Mouse (Mus musculus): ENCODE measurements around the gene Rab11fip5. TPM values are rescaled to one million over a fixed set of nuclear protein-coding genes. Genes with fewer than 3 reads are reported as not detected.
A peak's percentile ranks its signal among the peaks of the same experiment; 100 is the strongest.

Gene Rab11fip5
- total RNA-seq, 2 experiments from 2014 or later, result 20.2 to 26.7 TPM

DNA sequence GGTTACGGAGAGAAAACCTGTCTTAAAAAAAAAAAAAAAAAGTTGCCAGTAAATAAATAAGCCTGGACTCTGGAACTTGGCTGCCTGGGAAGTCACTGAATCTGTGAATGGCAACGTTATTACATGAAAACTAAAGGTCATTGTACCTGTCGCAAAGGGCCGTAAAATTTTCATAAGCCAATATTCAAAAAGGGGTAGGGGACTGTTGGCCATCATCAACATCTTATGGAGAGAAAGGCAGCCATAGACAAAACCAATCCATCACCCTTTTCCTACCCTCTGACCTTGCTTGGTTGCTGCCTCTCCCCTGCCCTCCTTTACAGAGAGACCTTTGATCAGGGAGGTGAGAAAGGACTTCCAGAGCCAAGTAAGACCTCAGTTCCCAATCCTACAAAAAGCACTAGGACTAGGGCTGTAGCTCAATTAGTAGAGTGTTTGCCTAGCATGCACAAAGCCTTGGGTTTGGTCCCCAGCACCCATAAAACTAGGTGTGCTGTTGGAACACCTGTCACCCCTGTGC, 44.7 kb downstream of the Rab11fip5 start:
- intact Hi-C loops (cut with DNase I), result no loop called here
- DNase-seq, result no peak

DNA sequence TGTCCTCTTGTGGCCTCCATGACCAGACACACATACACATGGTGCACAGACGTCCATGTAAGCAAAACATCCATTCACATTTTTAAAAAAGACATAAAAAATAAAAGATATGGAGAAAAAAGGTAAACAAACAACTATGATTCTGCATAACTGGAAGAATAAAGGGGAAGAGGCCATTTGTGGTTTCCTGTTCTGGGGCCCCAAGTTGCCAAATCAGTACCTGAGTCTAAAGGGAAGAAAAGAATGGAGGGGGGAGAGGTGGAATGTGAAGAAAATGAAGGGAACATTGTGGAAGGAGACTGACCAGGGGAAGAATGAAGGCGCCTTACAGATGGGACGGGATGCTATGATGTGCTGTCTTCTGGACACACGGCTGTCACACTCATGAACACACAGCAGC, 47.9 kb downstream of the Rab11fip5 start:
- DNase-seq, result no peak
- intact Hi-C loops (cut with DNase I), result no loop called here

DNA sequence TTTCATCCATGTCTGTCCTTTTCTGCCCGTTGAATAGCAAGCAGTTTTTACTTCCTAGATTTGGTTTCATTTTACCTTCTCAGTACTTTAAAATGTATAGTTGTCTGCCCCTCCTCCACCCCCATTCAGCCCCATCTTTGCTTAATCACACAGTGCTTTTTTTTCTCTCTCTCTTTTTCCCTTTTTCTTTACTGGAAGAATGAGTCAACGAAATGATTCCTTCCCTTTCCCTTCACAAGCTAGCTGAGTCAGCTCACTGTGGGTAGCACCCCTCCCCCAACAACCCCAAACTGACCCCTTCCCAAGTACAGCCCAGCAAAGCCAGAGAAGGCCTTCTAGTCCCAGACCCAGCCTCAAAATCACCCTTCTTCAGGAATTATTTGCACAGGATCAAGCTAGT, 49.3 kb downstream of the Rab11fip5 start:
- intact Hi-C loops (cut with DNase I), result no loop called here
- DNase-seq, result no peak

DNA sequence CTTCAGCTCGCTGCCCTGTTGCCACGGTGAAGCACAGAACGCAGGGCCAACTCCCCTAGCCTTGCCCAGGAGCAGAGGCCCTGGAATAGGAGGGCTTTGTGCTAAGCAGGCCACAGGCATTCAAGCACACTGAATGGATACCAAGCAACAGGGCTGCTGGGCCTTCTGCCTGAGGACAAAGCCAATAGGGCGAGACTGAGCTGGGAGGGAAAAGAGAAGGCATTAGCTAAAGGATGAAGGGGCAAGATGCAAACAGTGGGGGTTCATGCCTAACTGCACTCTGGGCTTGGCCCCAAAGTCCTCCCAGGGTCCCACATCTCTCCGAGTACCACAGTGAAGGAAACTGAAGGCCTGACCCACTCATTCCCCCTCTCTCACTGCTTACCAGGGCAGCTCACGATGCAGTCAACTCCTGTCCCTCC, 54.0 kb downstream of the Rab11fip5 start:
- intact Hi-C loops (cut with DNase I), result no loop called here

DNA sequence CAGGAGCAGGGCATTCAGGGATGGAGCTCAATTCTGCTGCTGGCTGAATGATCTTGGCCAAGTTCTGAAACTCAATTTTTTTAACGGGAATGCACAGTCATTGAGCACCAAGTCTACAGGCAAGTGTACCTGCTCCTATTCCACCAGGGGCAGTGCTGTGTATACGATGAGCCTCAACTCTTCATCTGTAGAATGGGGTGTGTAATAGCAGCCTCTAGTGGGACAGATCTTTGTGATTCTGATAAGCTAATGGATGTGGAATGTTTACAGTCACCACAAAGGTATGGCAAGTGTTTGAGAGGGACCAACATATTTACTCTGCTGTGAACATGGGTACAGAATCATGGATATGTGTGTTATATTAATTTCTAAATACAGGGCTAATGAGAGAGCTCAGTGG, 58.2 kb downstream of the Rab11fip5 start:
- intact Hi-C loops (cut with DNase I), result no loop called here
- DNase-seq, result no peak

More for the DNA sequence above, 54.0 kb downstream of the Rab11fip5 start:
- no peak for DNase-seq

DNA sequence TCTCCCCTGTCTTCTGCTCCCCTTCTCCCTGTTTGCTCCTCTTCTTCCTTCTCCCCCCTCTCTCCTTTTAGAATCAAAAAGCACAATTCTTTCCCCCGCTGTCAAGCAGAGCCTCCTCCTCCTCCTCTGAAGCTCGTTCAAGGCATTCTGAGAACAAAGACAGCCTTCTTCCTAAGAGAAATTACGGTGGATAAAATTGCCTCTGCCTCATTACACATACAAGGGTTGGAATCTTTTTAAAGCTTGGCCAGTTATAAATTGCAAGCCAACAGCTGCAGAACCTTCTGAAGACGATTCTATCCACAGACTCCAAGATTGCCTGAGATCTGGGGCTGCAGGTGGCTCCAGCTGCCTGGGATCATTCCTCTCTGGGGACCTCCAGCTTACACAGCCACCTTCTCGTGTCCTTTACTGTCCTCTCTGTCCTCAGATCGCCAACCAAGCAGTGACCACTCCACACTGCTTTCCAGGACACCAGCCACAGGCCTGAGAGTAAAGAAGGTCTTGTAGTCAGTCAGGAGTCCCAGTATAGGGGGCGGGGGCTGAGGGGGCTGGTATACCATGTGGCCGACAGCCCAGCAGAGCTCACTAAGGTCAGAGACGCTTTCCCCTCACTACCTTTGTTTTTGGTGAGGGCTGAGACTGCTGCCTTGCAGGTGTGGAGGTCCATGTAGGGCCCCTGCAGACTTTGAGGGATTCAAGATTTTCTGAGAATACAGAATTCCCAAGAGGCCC, 60.2 kb downstream of the Rab11fip5 start:
- no peak for DNase-seq
- intact Hi-C loops (cut with DNase I), result no loop called here

DNA sequence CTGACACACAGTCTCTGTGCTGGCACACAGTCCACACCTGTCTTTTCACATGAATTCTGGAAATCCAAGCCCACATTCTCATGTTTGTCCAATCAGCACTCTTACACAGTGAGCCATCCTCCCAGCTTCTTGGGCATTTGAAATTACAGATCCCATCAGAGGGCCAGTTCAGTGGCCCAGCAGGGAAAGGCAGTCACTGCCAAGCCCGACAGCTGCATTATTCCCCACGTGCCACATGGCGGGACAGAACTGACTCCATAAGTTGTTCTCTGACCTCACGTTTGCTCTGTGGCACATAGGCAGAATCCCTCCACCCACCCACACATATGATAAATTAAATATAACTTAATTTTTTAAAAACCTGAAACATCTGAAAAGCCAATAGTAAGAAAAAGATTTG, 66.5 kb downstream of the Rab11fip5 start:
- intact Hi-C loops (cut with DNase I), result no loop called here
- DNase-seq, result no peak

DNA sequence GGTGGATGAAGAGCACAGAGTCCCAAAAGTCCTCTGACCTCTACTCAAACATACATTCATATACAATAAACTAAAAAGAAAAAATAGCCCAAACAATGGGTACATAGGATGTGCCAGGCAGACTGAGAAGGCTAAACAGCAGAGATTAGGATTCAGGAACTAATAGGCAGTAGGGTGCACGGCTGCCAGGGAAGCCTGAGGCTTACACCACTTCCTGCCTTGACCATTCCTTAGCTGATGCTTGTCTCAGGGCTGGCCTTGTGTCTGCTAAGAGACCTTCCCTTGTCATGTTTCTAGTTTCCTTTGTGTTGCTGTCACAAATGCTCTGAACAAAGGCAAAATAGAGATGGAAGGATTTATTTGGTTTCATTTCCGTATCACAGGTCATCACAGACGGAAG, 68.1 kb downstream of the Rab11fip5 start:
- intact Hi-C loops (cut with DNase I), result no loop called here
- no peak for DNase-seq

DNA sequence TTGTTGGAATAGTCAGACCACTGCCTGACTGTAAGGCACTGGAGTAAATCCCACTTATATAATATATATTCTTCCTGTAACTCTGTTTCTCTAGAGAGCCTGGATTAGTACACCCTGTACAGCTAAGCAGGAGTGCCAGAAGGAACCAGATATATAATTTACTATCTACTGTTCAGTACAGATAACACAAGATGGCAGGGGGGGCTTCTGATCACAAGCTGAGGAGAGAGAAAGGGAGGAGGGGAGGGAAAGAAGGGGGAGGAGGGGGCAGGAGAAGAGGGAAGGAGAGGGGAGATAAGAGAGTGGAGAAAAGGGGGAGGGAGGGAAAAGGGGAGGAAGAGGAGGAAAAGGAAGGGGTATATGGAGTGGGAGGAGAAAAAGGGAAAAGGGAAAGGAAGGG, 68.6 kb downstream of the Rab11fip5 start:
- intact Hi-C loops (cut with DNase I), result no loop called here

DNA sequence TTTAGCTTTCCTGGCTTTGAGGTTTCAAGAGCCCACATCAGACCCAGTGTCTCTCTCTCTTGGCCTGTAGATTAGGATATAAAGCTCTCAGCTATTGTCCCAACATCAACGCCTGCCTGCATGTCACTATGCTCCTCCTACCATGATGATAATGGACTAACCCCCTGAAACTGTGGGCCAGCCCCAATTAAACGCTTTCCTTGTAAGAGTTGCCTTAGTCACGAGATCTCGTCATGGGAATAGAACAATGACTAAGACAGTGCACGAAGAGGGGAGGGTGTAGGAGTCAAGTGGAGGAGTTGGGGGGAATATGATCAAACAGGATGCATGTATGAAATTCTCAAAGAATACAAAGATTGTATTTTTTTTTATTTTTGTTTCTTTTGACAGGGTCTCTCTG, 69.5 kb downstream of the Rab11fip5 start:
- no peak for DNase-seq
- intact Hi-C loops (cut with DNase I), result no loop called here

More for the DNA sequence above, 68.6 kb downstream of the Rab11fip5 start:
- DNase-seq, result no peak

DNA sequence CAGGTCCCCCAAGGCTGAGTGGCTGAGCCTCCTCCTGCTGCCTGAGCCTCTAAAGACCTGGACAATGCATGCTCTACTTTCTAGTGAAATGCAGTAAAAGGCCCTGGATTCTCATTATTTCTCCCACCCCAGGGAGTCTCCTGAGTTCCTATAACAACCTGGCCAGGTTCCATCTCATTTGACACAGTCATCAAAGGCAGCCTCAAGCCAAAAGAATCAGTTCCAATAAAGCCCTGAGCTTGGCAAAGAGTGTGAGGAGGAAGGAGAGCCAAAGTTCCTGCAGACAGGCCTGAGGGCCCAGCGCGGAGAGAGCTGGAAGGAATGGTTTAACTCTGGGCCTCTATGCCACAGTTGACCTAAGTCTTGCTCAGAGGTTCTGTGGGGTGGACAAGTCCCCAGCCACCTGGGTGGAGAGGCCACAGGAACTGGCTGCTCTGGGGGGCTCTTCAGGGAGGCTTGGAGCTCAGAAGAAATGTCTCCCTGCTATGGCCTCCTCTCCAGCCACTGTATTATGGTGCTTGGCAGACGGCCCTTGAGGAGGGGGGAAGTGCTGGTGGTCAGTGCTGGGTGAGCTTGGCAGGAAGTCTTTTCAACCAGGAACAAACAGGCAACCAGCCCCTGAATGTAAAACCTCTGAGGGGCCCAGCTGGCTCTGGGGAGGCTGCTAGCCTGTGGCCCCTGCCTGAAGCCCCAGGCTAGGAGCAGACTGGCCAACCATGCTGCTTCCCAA, 71.9 kb downstream of the Rab11fip5 start:
- DNase-seq, result peak in 1 of 2 experiments; percentile 14
- intact Hi-C loops (cut with DNase I), result no loop called here

DNA sequence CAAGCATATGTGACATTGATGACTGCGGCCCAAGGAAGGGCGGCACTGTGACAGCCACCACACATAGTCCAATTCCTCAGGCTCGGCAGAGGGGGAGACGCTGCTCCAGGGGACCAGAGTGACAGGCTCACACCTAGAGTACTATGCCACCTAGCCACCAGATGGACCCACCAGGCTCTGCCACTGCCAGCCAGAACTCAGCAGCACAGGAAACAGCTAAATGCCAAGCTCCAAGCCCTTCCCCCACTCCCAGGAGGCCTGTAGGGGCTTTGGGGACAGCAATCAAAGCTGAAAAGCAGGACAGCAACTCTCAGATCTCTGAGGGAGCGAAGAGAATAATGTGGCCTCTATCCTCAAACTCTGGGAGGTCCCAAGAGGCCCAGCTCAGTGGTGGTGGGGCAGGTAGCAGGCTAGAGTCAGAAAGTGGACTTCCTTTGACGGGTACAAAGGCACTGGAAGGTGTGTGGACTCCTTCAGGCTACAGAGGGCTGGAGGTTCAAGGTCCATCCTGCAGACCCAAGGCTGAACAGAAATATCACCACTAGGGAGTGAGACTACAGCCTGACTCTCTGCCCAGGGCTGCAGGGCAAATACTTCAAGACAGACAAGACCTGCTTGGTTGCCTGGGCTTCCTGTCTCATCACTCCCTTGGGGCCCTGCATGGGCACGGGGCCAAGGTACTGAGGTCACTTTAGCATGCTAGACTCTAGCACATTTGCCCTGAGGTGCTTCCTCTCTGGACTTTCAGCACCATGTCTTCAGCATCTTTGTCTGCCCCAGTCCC, 78.9 kb downstream of the Rab11fip5 start:
- DNase-seq, result peak; percentile 41 to 51
- intact Hi-C loops (cut with DNase I), result no loop called here

DNA sequence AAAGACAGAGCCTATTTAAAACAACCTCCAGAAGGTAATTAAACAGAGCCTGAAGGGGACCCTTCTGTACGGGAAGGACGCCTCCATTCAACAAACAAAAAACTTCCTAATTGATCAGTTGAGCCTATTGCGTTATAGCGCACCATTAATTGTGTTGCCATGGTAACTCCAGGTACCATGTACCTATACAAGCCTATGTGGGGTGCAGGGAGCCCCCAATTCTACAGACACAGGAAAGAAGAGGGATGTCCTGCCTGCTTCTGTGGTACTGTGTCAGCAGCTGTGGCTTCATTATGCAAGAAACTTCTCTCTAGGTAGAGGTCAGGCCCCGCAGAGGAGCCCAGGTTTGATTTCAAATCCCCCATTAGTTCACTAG, 80.4 kb downstream of the Rab11fip5 start:
- DNase-seq, result no peak
- intact Hi-C loops (cut with DNase I), result no loop called here

DNA sequence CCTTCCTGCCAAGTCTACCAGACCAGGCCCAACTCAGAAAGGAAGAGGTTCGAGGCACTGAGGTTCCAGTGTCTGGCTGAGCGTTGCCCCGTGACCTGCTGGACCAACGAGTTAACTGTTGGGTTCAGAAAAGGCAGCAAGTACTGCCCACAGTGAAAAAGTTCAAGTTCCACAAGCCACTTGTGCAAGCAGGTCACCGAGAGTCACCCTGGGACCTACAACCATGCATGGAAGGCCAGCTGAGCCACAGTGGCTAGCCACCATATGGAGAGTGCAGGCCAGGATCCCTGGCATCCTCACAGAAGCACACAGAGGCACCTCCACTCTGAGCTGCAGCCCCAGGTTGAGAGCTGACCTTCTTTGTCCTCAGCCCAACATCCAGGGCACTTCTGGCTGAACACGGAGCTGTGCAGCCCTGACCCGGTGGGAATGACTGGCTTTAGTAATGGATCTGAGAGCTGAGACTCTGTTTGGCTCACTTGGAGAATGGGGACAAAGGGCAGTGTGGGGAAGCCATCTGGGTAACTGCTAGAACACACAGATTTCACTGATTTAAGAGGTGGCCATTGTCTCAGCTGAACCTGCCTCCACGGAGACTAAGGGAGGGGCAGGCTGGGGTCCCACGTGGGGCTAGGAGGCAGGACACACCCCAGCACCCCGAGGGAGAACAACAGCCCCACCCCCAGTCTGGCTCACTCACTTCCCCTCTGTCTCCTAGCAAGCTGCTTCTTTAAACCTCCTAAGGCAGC, 81.0 kb downstream of the Rab11fip5 start:
- intact Hi-C loops (cut with DNase I), result no loop called here
- DNase-seq, result no peak

DNA sequence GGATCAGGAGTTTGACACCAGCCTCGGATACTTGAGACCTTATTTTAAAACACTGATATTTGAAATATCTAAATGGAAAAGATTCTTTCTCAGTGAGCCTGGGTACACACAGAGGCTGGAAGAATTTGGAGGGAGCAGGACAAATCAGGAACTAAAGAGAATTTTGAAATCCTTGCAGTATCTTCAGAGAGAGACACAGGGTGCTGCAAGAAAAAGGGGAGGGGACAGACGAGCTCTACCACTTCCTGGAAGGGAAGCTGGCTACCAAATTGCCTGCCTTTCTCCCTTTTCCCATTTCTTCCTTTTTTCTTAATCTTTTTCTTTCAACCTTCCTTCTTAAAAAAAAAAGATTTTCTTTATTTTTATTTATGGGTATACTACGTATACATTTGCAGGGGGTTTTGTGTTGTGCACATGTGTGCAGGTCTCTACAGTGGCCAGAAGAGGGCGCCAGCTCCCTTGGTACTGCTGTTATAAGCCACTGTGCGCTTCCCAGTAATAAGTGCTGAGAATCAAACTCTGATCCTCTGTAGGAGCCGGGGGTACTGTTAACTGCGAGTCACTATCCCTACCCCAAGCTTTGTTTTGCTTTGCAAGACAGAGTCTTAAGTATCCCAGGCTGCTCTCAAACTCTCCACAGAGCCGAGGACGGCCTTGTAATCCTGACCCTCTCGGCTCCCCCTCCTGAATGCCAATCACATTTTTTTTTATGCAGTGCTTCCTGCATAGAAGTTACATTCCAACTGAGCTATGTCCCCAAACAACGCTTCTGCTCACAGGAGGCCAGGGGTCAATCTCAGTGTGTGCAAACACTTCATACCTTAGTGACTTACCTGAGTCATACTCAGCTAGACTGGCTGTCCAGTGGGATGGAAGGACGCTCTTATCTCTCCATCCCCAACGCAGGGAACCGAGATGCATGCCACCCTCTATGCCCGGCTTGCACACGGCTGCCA, 83.3 kb downstream of the Rab11fip5 start:
- intact Hi-C loops (cut with DNase I), result no loop called here
- no peak for DNase-seq

DNA sequence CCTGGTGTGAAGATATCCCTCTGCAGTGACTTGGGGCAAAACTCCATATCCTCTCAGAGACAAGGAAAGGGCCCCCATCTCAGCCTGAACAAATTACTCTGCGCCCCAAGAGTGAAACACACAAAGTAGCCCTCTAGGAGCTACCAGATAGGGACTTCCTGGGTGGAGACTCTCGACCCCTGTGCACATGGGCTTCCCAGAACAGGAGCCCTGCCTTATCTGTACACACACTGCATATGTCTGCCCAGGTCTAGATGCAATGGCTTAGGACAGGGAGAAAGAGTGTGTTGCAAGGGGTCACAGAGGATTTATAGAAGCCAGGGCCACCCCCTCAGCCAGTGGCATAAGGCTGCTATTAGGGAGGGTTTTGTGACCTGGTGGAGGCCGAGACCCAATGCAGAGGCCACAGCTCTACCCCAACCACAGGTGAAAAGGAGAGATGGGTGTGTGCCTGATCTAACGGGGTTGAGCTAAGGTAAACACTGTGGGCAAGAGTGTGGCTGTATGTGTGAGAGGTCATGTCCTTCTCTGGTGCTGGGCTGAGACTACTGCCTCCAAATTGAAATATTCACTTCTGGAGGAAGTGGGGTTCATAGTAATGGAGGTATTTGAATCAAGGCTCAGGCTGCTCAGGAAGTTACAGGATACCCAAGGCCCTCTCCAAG, 86.1 kb downstream of the Rab11fip5 start:
- DNase-seq, result no peak

DNA sequence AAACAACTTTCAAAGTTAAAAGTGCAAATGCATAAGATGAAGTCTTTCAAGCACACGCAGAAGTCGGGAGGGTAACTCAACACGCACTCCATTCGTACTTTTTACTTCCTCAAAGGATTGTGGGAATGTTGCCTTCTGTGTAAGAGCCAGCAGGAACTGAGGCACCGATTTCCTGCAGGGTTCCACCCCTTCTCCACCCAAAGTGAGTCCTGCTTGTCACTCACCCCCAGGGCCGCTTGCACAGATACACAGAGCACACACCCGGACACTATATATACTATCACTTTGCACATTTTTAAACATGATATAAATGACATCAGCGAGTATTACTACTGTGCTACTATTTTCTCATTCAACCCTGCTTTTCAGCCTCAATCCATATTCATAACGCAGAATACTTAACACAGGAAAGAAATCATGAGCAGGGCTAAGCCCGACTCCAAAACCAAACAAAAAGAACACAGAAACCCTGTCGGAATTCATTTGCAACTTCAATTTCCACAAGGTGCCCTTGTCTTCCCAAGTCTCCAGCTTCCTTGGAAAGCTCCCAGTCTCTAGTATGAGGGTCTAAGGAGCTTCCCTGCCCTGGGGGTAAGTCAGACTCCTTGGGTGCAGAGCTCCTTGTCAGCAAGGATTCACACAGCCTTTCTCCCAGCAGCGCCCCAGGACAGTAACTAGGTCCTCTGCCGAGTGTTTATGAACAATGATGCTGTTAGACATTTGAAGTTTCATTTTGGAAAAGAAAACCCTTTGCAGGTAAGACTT, 88.0 kb downstream of the Rab11fip5 start:
- intact Hi-C loops (cut with DNase I), result no loop called here
- no peak for DNase-seq

More for the DNA sequence above, 86.1 kb downstream of the Rab11fip5 start:
- intact Hi-C loops (cut with DNase I), result no loop called here
